Mouse (Mus musculus) testis, adult 2 months (tissue): ENCODE measurements around the gene Srp9.

ENCODE experiments used
- CTCF ChIP-seq: fragments of 200-500 bp; IDR thresholded peaks from 2 replicates; pipeline ENCODE4 v1.5.1; 2012; ENCODE audit warnings: low read depth, mild to moderate bottlenecking, inconsistent platforms, low read length, moderate library complexity; ENCODE audit not compliant: control insufficient read depth, insufficient read depth, insufficient replicate concordance
- POLR2A ChIP-seq: fragments of 200-500 bp; IDR thresholded peaks from 2 replicates; pipeline ENCODE4 v1.6.1; 2012; ENCODE audit warnings: low read depth, mild to moderate bottlenecking, inconsistent platforms, low read length, moderate library complexity; ENCODE audit not compliant: control insufficient read depth

GRCm38 (mm10) chr1:182124924-182125368 is 409 bp downstream of the Srp9 start:
- no peak for TF ChIP-seq CTCF
- no peak; the same call in 1 of the 2 replicates for TF ChIP-seq POLR2A
